Mouse (Mus musculus): ENCODE measurements at regions not wholly inside any gene's neighbourhood (a gene's known extent, or its start where the extent isn't known, plus 50 kb on each side); places are given as distances from the start of the nearest gene placed in this dataset.

DNA sequence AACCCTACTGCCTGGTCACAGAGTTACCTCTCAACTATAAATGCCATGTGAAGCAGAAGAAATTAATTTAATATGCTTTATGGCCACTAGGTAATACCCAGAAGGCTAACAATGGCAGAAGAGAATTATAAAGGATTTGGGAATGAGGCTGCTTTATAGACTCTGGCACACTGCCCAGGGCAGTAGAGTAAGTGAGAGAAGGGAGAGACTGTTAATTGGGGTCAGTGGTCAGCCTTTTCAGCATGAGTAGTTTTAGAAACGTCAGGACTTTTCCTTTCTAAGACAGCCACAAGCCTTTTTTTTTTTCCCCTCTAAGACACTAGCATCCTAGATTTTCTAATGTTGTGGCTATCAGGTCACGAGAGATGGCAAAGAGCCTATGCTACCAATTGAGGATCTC, 136.6 kb downstream of the Kcna5 start:
- TF ChIP-seq GATA1 (IDR thresholded peaks at IDR 0.05; ENCODE audit: borderline replicate concordance, low read length), result no peak
- TF ChIP-seq FLI1 (IDR thresholded peaks at IDR 0.05; ENCODE audit: low read length), result no peak
